Mouse (Mus musculus): ENCODE measurements at regions not wholly inside any gene's neighbourhood (a gene's known extent, or its start where the extent isn't known, plus 50 kb on each side); places are given as distances from the start of the nearest gene placed in this dataset.

DNA sequence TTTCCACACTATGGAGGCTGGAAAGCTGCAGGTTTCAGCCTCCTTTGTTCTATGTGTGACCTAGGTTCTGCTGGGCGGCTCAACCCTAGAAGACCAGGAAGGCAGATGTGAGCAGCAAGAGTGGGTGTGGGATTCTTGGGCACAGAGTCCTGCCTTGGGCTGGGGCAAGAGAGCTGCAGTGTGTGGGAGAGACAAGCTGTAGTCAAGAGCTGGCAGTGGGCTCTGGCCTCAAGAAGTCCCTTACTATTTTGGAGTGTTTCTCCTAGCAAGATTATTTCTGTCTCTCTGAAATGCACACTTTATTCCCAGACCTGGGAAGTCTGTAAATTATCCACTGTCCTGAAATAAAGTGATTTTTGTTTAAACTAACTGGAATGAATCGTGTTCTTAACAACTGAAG is 211.5 kb downstream of the Nedd1 start:
- no peak for ATAC-seq (replicated peaks; ENCODE audit: poor library complexity, severe bottlenecking)

DNA sequence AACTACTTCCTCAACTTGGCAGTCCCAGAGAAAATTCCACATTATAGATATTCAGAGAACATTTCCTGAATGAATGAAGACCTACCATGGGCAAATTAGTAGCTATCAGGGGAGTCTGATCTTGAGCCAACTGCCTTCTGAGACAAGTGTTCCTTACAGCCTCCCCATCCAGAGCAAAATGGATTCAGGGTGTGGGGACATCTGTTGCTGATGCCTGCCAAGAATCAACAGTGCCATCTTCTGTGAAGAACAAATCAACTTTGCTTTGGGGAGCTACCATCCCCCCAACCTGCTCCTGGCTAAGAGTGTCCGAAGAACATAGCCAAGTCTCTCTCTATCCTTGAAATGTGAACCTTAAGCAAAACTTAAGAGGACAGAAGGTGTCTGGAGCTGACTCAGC is 217.9 kb downstream of the Nedd1 start:
- ATAC-seq (replicated peaks; ENCODE audit: poor library complexity, severe bottlenecking), result no peak

DNA sequence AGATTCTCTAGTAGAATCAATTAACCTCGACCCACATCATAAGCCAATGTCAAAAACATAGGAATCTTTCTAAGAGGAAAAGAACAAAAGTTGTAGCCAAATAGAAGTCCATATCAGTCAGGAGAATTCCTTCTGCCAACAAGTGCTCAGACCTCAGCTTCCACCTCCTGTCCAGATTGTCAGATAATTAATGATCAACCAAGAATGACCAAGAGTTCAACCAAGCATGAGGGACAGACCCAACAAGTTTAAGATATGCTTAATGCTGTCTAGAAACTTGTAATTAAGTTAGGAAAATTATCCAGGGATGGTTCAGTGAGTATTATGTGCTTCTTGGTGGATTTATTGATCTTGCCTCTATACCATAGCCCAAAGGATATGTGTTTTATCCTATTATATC is 238.6 kb downstream of the Nedd1 start:
- ATAC-seq (replicated peaks; ENCODE audit: poor library complexity, severe bottlenecking), result no peak

DNA sequence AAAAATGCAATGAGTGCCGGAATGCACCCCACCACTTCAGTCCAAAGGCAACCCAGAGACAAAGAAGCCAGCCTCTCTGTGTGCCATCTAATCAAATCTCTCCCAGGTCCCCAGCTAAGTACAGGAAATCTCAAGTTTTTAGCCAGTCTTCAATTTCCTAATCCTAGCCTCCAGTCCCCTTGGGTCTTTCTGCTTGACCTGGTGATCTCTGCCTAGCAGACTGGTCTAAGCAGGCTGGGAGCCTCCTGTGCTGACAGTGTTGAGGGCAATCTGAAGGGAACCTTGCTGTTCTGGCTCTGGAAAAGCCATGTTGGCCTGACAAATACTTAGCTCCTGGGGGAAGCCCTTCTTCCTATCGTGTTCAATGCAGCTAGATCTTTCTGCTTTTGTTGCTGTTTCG is 248.9 kb downstream of the Nedd1 start:
- no peak for ATAC-seq (replicated peaks; ENCODE audit: poor library complexity, severe bottlenecking)

DNA sequence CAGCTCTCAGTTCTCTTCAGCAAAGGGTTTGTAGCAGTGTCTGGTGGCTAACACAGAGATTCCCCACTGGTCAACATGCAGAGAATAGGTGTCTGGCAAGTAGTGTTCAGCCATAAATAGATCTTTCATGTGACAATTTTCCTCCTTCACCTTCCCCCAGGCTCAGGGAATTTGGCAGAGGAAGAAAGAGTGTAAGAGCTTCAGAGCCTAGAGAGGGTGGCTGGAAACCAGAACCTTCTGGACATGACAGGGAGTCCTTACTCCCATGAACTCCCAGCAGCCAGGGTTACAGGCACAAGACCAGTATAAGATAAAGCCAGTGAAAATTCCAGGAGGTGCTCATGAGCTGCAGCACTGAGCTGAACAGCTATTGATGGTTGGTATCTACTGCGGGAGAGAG is 251.1 kb downstream of the Nedd1 start:
- ATAC-seq (replicated peaks; ENCODE audit: poor library complexity, severe bottlenecking), result no peak

DNA sequence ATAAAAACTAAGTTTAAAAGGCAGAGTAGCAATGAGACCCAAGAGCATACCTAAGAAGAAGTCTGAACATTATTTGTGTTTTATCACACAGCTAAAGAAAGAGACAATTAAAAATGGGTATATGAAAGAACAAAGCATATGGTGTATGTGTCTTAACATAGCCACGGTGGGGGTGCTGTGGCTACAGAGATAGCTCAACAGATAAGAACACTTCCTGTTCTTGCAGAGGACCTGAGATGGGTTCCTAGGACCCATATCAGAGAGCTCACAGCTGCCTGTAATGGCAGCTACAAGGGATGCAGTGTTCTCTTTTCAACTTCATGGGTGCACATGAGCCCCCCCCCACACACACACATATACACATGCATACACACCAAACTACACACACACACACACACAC is 267.0 kb downstream of the Nedd1 start:
- ATAC-seq (replicated peaks; ENCODE audit: poor library complexity, severe bottlenecking), result no peak

DNA sequence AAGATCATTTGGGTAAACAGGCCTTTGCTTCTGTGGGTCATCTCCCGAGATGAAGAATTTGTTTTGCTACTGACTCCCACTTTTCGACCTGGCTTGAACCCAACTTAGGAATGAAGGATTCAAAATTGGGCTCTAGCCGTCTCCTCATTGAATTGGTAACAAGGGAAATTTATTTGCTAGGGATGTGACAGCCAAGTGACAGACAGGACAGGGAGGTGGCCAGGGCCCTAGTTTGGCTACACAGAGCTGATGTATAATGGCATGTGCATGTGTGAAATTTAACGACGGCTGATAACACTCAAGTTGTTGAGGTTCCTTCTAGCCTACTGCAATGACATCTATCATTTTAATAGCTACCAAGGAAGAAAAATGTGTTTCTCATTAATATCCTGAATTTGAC is 268.7 kb downstream of the Nedd1 start:
- ATAC-seq (replicated peaks; ENCODE audit: poor library complexity, severe bottlenecking), result no peak

DNA sequence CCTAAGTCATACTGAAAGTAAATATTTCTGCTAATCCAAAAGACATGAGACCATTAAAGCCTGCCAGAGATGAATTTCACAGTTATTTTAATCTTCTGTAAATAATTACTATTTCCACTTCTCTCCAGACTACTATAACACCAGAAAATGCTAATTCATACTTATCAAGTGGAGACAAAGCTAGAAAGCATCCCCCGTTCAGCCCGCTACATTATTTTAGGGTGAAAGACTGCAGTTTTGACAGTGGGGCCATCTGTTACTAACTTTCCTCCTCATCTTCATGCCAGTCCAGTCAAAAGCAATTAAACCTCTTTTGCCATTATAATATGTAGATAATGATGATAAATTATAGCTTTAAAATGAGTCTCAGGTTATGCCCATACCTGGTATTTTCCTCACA is 276.3 kb downstream of the Nedd1 start:
- no peak for ATAC-seq (replicated peaks; ENCODE audit: poor library complexity, severe bottlenecking)

DNA sequence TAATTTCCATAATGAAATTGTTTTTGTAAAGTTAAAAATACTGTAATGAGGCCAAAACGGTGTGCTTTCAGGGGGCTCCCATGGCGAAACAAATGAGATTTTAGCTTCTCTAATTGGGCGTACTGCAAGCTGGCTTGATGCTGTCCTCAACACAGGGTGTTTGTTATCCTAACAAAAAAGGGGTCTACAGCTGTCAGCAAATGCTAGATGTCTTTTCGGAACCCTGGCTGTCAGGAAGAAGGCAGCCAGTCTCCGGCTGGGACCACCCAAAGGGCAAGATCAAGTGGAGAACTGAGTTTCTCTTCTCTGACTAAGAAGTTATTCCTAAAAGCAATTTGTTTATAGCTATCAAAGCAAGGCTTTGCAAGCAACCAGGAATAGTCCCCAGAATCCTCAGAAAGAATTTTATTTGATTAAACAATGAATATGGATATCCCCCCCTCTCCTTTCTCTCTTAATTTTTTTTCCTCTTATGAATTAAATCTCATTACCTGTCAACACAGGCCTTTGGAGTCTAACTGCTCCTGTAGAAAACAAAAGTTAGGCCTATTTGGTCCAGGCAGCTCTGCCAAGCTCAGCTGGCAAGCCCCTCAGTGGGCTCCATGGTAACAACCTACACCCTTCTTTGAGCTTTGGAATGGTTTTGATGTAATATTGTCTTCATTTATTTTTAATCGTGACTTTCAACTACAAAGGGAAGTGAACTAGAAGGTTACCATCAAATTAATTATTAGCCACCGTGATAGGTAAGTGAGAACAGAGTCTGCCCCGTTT is 283.4 kb downstream of the Nedd1 start:
- no peak for ATAC-seq (replicated peaks; ENCODE audit: poor library complexity, severe bottlenecking)

DNA sequence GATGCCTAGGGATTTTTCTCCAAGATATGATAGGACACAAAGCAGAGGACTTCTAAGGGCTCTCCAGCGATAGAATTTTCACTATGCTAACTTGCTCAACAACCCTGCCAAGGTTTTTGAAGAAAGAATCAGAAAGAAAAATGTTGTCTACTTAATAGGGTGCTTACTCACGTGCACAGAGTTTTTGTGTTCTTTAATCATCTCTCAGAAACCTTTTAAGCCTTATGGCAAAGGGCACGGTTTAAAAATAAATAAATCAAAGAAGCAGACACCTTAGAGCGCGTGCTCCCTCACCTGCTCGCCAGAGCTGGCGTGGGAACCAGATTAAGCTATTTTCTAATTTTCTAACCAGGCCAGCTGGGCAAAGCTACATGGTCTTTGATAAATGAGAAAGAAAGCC is 293.0 kb downstream of the Nedd1 start:
- no peak for ATAC-seq (replicated peaks; ENCODE audit: poor library complexity, severe bottlenecking)

DNA sequence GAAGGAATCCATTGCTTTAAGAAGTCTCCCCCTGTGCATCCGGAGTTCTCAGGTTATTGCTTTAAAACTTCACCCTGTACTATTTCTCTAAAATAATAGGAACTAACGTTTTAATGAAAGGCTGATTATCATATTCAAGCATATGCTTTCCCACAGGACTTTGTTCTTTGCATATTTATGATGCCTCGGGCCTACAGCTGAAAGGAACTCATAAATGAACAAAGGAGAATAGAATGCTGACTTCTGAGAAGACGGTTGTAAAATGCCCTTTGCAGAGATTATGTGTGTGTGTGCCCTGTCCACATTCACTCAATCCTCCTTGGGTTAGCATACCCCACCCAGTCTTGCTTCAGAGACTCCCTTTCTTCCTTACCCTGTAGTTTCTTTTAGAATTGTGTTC is 294.2 kb downstream of the Nedd1 start:
- no peak for ATAC-seq (replicated peaks; ENCODE audit: poor library complexity, severe bottlenecking)

DNA sequence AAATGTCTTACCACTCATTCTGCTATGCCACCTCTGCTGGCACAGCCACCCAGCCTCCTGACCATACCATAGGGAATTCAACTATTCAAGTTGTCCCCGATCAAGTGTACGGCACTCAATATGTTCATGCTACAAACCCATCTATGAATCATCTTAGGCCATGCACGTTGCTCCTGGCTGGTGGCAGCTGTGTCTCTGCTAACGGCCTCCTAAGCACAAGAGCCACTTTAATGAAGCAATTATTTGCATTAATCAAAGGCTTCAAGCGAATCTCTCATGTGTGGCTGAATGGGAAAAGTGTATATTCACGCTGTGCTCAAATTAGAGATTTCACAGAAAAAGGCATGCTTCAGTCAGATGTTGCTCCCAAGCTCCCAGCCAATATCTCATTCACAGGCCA is 295.8 kb downstream of the Nedd1 start:
- ATAC-seq (replicated peaks; ENCODE audit: poor library complexity, severe bottlenecking), result no peak

DNA sequence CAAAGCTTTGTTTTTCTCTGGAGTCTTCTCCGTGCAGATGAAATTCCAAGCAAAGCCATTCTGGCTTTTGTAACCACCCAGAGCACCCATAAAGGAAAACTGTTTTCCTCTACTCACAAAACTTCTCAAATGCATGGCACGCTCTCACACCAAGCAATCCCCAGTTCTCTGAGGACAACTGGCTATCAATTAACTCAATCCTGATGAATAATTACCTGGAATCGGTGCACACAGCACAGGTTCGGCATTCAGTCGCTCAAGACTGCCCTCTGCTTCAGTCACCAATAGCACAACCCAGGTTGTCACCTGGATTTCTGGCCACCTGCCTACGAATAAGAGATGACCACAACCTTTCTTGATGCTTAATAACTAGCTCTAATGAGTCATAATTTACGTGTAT is 309.5 kb downstream of the Nedd1 start:
- no peak for ATAC-seq (replicated peaks; ENCODE audit: poor library complexity, severe bottlenecking)

DNA sequence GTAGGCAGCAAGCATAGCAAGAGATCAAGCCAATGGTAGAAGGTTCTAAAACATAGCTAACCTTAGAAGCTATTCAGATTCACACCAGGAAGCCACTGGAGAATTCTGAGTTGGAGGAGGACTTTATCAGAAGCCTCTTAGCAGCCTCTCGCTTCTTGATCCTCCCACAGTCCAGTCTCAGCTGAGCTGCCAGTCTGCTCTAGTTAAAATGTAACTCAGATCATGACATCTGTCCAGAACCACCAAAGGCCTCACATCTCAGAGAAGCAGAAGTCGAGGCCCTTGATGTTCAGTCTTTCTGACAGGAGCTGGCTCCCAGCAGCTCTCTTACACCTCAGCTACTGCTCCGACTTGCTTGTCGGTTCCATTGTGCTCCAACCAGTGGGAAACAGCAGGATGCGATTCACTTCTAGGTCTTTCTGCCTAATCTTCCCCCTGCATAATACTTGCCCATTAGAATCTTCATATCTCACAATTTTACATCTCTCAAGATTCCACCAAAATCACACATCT is 311.4 kb downstream of the Nedd1 start:
- ATAC-seq (replicated peaks; ENCODE audit: poor library complexity, severe bottlenecking), result no peak

DNA sequence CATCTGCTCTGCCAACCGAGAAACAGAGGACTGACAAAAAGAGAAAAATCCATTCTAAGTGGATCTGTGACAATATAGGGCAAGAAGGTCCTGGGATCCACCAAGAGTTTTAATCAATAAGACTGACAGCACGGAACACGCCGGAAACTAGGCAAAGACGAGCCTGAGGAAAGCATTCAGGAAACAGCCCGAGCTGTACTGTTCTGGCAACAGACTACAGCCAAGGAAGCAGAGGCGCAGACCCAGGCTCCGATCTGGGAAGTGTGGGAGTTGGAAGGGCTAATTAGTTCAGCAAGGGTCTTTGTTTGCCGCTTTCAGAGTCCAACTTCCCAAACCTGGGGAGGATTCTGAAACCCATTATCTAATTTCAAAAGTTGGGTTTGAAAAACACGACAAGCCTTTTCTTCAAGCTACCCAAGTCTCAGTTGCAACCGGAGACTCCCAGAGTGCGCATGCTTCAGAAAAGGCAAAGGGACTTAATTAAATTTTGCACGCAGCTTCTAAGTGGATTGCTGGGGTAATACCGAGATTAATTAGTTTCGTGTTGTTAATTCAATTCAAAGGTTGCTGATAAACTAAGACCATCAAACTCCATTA is 317.4 kb downstream of the Nedd1 start:
- no peak for ATAC-seq (replicated peaks; ENCODE audit: poor library complexity, severe bottlenecking)

DNA sequence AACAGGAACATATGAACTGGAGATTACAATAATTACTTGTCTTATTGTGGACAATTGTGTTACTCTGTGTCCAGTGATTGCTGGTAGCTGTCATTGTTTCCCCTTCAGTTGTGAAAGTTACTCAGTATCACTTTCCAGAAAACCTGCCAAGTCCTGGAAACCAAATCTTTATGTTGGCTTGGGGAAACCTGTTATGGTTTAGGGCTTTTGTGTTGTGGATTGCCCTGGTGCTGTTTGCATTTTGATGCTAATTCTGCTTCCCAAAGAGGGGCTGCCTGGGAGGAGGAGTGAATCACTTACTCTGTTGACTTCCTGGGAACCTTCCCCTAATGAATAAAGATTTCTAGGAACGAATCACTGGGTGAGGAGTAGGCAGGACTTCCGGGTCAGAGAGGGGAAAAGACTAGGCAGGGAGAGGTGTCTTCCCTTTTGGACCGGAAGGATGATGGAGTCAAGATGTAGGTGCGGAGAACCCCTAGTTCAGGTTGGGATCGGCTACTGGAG is 321.6 kb downstream of the Nedd1 start:
- ATAC-seq (replicated peaks; ENCODE audit: poor library complexity, severe bottlenecking), result no peak

DNA sequence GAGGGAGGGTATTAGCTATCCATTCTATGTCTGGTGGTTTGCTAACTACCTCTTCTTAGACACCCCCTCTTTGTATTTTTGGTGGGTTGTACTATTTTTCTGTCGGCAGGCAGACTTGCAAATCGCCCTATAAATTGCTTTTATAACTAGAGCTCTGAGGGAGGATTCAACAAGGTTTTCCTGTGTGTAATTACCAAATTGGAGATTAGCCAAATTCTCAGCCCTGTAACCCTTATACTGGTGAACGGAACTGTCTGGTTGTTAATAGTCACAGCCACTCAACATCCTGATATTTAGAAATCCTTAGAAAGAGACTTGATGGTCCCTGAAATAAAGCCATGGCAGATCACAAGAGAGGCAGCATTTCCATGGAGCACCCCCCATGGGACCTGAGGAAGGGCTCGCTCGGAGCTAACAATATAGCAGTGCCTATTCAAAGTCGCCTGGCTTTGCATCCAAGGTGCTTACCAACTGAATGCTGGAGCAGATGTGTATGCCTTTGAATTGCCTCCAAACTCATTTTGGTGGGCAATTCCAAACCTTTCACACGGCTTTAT is 333.0 kb downstream of the Nedd1 start:
- no peak for ATAC-seq (replicated peaks; ENCODE audit: poor library complexity, severe bottlenecking)

DNA sequence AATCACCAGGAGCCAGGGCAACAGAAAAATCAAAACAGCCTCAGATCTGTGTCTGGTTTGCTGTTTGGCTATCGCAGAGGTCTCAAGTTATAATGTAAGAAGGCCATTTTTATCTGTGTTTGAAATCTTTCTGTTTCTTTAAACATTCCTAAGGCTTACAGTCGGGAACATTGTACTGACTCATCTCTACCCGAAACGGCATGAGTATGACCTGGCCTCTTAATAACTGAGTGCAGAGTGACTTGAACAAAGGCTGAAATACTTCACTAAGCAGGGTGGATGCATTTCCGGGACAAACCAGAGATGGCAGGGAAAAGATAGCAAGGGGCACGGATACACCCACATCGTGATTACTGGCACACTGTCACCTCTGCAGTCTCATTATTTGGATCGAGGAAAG is 355.1 kb downstream of the Nedd1 start:
- no peak for ATAC-seq (replicated peaks; ENCODE audit: poor library complexity, severe bottlenecking)

DNA sequence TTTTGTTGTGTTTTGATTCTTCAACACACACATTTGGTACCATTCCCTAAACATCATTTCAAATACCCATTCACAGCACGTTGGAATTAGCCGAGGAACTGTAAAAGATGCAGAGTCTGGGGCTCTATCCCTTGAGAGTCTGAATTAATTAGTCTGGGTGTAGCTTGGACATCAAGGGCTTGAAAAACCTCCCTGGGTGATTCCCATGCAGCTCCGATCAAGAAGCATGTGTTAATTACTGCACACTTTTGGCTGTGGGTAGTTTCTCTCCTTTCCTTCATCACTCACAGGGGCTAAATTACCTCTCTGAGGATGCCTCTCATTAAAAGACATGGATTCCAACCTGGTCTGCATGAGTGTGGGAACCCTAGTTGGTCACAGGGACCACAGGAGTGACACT is 365.5 kb downstream of the Nedd1 start:
- ATAC-seq (replicated peaks; ENCODE audit: poor library complexity, severe bottlenecking), result no peak

DNA sequence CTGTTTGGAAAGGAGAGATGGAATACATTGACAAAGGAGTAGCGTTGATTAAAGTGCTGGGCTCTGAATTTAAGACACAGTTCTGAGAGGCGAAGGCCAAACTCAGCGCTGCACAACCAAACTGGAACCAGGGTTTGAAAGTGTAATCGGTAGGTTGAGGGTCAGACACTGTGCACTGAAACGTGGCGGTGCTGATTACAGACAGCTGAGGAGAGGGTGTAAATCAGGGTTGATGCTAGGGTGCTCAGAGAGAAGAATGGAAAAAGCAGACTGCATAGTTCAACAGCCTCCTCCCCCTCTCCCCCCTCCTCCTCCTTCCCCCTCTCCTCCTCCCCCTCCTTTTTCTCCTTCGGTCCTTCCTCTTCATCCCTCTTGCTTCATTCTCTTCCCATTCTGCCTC is 373.2 kb downstream of the Nedd1 start:
- no peak for ATAC-seq (replicated peaks; ENCODE audit: poor library complexity, severe bottlenecking)

DNA sequence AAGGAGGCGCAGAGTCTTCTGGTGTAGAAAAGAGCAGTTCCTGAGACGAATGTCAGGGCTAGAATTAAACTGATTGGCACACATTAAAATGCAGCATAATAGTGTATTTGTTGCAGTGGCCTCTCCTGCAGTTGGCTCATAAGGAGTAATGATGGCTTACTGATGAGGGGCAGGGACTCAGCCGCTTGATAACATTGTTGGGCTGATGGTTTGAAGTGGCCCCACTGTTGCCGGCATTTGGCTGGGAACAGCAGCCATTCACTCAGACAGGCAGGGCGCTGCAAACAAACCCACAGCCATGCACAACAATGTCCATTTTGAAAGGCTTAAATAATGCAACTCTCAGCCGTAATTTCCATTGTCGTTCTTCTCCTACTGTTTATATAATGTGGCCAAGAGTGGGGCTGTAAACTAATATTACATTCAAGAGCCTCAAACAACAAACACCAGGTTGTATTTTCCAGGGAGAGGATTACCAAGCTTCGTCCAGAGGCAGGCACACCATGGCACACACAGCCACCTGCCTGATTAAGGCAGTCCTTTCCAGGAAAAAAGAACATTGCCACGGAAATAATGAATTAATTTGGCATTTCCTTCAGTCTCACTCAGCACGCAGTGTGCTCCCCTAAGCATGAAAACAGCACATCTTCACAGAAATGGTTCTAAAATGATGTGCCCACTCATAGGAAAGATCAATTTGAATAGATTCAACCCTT is 374.1 kb downstream of the Nedd1 start:
- ATAC-seq (replicated peaks; ENCODE audit: poor library complexity, severe bottlenecking), result no peak

All from granulocyte monocyte progenitor cell, adult 5-6 weeks (primary cell).